Mouse (Mus musculus) lung, postnatal 4 days (tissue): Measurements from ENCODE around the gene Tnfrsf9.
"Not testable (repeated sequence)": the region's sequence is repeated elsewhere in the genome, so short reads cannot be mapped to it uniquely, and the experiment has no call there.

Experiments
- DNase-seq, 2 experiments: peaks; one replicate each; pipeline ENCODE4 v3.0.0; 2021

The Tnfrsf9 gene

GRCm38 (mm10) chr4:150896896-150897624 is 17.3 kb upstream of the Tnfrsf9 start:
- DNase-seq = no peak

GRCm38 (mm10) chr4:150898716-150899365 is 15.5 kb upstream of the Tnfrsf9 start:
- DNase-seq = peak; percentile 66 to 82

GRCm38 (mm10) chr4:150900486-150900885 is 13.9 kb upstream of the Tnfrsf9 start:
- no peak for DNase-seq

- DNase-seq = peak; percentile 73 to 84
Measured at GRCm38 (mm10) chr4:150901651-150902050, 12.7 kb upstream of the Tnfrsf9 start.

GRCm38 (mm10) chr4:150902062-150902461 is 12.3 kb upstream of the Tnfrsf9 start:
- no peak for DNase-seq

GRCm38 (mm10) chr4:150903091-150903742 is 11.1 kb upstream of the Tnfrsf9 start:
- DNase-seq = no peak

- no peak for DNase-seq
Measured at GRCm38 (mm10) chr4:150907099-150907498, 7.3 kb upstream of the Tnfrsf9 start.

- DNase-seq = not testable (repeated sequence)
Measured at GRCm38 (mm10) chr4:150908512-150908911, 5.8 kb upstream of the Tnfrsf9 start.

GRCm38 (mm10) chr4:150909451-150910156 is 4.8 kb upstream of the Tnfrsf9 start:
- peak; percentile 99 for DNase-seq

- no peak for DNase-seq
Measured at GRCm38 (mm10) chr4:150910164-150910951, 4.0 kb upstream of the Tnfrsf9 start.

GRCm38 (mm10) chr4:150913743-150914142 is 619 bp upstream of the Tnfrsf9 start:
- no peak for DNase-seq

- DNase-seq = no peak
Measured at GRCm38 (mm10) chr4:150915181-150915906, 982 bp downstream of the Tnfrsf9 start.

- no peak for DNase-seq
Measured at GRCm38 (mm10) chr4:150917336-150918027, 3.1 kb downstream of the Tnfrsf9 start.

GRCm38 (mm10) chr4:150921206-150921605 is 6.8 kb downstream of the Tnfrsf9 start:
- no peak for DNase-seq

- no peak for DNase-seq
Measured at GRCm38 (mm10) chr4:150924308-150924707, 9.9 kb downstream of the Tnfrsf9 start.

- DNase-seq = no peak
Measured at GRCm38 (mm10) chr4:150924936-150925335, 10.6 kb downstream of the Tnfrsf9 start.

GRCm38 (mm10) chr4:150925923-150926322 is 11.6 kb downstream of the Tnfrsf9 start:
- no peak for DNase-seq

GRCm38 (mm10) chr4:150926924-150927705 is 12.8 kb downstream of the Tnfrsf9 start:
- DNase-seq = no peak

- DNase-seq = no peak
Measured at GRCm38 (mm10) chr4:150927789-150928188, 13.4 kb downstream of the Tnfrsf9 start.

GRCm38 (mm10) chr4:150933503-150933902 is 19.1 kb downstream of the Tnfrsf9 start:
- DNase-seq = no peak
